Mouse (Mus musculus) megakaryocyte, embryonic 14.5 days (primary cell): ENCODE measurements around the gene Tapbp.

Experiments used
- FLI1 ChIP-seq: IDR thresholded peaks from 2 replicates; pipeline ENCODE4 v1.6.1; 2012; ENCODE audit warnings: low read length, inconsistent platforms, mixed read lengths
- GATA1 ChIP-seq: IDR thresholded peaks from 3 replicates; pipeline ENCODE4 v1.6.1; 2012; ENCODE audit warnings: mixed read lengths, low read length, inconsistent platforms, borderline replicate concordance

DNA sequence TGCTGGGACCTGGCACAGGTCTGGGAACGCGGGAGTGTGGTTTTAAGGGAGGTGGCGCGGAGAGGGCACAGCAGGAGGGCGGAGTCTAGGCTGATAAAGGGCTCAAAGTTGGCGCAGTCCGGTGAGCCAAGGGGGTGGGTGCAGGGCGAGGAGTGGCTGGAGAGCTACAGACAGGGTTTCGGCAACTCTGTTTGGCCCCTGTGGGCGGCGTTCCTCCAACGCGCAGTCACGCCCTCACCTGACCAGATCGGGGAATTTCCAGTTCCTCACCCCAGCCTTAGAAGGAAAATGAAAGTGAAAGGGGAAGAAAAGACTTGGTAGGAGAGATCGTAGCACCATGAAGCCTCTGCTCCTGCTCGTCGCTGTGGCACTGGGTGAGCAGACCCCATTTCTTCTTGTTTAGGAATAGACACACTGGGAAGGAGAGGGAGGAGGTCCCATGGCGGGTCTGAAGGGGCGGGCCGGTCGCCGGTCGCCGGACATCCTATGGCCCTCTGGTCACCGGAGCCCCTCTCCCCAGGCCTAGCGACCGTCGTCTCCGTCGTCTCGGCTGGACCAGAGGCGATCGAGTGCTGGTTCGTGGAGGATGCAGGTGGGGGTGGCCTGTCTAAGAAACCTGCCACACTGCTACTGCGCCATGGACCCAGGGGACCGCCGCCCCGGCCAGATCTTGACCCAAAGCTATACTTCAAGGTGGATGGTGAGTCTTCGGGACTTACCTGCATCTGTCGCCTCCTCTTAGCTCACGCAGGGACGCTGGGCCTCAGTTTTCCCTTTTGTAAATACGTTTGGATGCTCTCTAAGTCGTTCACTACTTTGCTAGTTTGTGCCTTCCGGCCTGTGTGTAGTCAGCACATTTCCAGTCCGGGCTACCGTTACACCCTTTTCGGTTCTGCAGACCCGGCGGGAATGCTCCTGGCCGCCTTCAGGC is 3.9 kb downstream of the Tapbp start:
- no peak for TF ChIP-seq GATA1
- no peak for TF ChIP-seq FLI1
